Mouse (Mus musculus) urinary bladder, postnatal 4 days (tissue): ENCODE measurements at regions not wholly inside any gene's neighbourhood (a gene's known extent, or its start where the extent isn't known, plus 50 kb on each side); places are given as distances from the start of the nearest gene placed in this dataset.

Experiments used
- DNase-seq, 2 experiments: peaks; one replicate each; pipeline ENCODE4 v3.0.0; 2021 to 2022; ENCODE audit warnings: low spot score in 2 of 2

- no peak for DNase-seq
Measured at GRCm38 (mm10) chr5:133113183-133113582, 570.0 kb upstream of the Auts2 start.

GRCm38 (mm10) chr5:133106691-133107354 lies 563.7 kb upstream of the Auts2 start:
- DNase-seq: no peak

GRCm38 (mm10) chr5:133096340-133096739 lies 553.2 kb upstream of the Auts2 start:
- no peak for DNase-seq

GRCm38 (mm10) chr5:133084859-133085258 lies 541.7 kb upstream of the Auts2 start:
- no peak for DNase-seq

GRCm38 (mm10) chr5:133080751-133081150 lies 537.6 kb upstream of the Auts2 start:
- no peak for DNase-seq

- no peak for DNase-seq
Measured at GRCm38 (mm10) chr5:133078916-133079315, 535.8 kb upstream of the Auts2 start.

- no peak for DNase-seq
Measured at GRCm38 (mm10) chr5:133078390-133078789, 535.2 kb upstream of the Auts2 start.

- DNase-seq: no peak
Measured at GRCm38 (mm10) chr5:133073317-133073716, 530.2 kb upstream of the Auts2 start.

- DNase-seq: no peak
Measured at GRCm38 (mm10) chr5:133070141-133070540, 527.0 kb upstream of the Auts2 start.

GRCm38 (mm10) chr5:133062481-133062880 lies 519.3 kb upstream of the Auts2 start:
- no peak for DNase-seq

GRCm38 (mm10) chr5:133047456-133047855 lies 504.3 kb upstream of the Auts2 start:
- DNase-seq: no peak

- DNase-seq: no peak
Measured at GRCm38 (mm10) chr5:133045637-133046036, 502.5 kb upstream of the Auts2 start.

GRCm38 (mm10) chr5:133027590-133027989 lies 484.4 kb upstream of the Auts2 start:
- DNase-seq: no peak

GRCm38 (mm10) chr5:133025121-133025520 lies 482.0 kb upstream of the Auts2 start:
- DNase-seq: no peak

GRCm38 (mm10) chr5:133020821-133021220 lies 477.7 kb upstream of the Auts2 start:
- DNase-seq: no peak

GRCm38 (mm10) chr5:133020116-133020515 lies 477.0 kb upstream of the Auts2 start:
- no peak for DNase-seq

- peak in 1 of 2 experiments; percentile 35 for DNase-seq
Measured at GRCm38 (mm10) chr5:133010624-133011575, 467.8 kb upstream of the Auts2 start.

GRCm38 (mm10) chr5:132982866-132983265 lies 439.7 kb upstream of the Auts2 start:
- no peak for DNase-seq

GRCm38 (mm10) chr5:132979013-132979412 lies 435.9 kb upstream of the Auts2 start:
- DNase-seq: no peak

- DNase-seq: no peak
Measured at GRCm38 (mm10) chr5:132975303-132975932, 432.3 kb upstream of the Auts2 start.

- DNase-seq: no peak
Measured at GRCm38 (mm10) chr5:132974876-132975275, 431.7 kb upstream of the Auts2 start.

GRCm38 (mm10) chr5:132971046-132971445 lies 427.9 kb upstream of the Auts2 start:
- DNase-seq: no peak
